Mouse (Mus musculus) megakaryocyte progenitor cell, adult 5-6 weeks (primary cell): ENCODE measurements around the gene Ccr1l1. TPM values are rescaled to one million over a fixed set of nuclear protein-coding genes. Genes with fewer than 3 reads are reported as not detected.

Source experiments
- ATAC-seq: replicated peaks from 2 replicates; pipeline ENCODE4 v1.8.0; 2016; ENCODE audit warnings: mild to moderate bottlenecking, moderate TSS enrichment, inconsistent platforms; ENCODE audit not compliant: poor library complexity
- total RNA-seq, 2 experiments: library from RNA; stranded (forward) in 1 of 2; stranded (reverse) in 1 of 2; fragments of 157-497, 149-512 nt in 1 of 2; fragments of 200-1000 nt in 1 of 2; gene quantifications; 2 replicates each; pipeline versions ENCODE4 v1.2.3 to v1.2.4; 2015 to 2017

Gene Ccr1l1
- 0.24 TPM in 1 of 2 replicates, not detected in the other for total RNA-seq (2015)
- not detected in 2 replicates for total RNA-seq (2017)

GRCm38 (mm10) chr9:123978308-123978707 is at the start of gene Ccr1l1:
TSS of gene Ccr1l1 (minus strand) at chr9:123978408.
- ATAC-seq = no peak

- no peak for ATAC-seq
Measured at GRCm38 (mm10) chr9:124021672-124022071, 43.5 kb upstream of the Ccr1l1 start, which contains the start of gene Ccr3. TSS of gene Ccr3 (plus strand) at chr9:124021972.

- ATAC-seq = peak; percentile 58
Measured at GRCm38 (mm10) chr9:124019887-124020286, 41.7 kb upstream of the Ccr1l1 start.

GRCm38 (mm10) chr9:124016048-124016447 is 37.8 kb upstream of the Ccr1l1 start:
- peak; percentile 78 for ATAC-seq

GRCm38 (mm10) chr9:124014985-124015652 is 36.9 kb upstream of the Ccr1l1 start:
- peak; percentile 47; the same call in 1 of the 2 replicates for ATAC-seq

- no peak for ATAC-seq
Measured at GRCm38 (mm10) chr9:124013270-124013669, 35.1 kb upstream of the Ccr1l1 start.

- peak; percentile 18; the same call in 1 of the 2 replicates for ATAC-seq
Measured at GRCm38 (mm10) chr9:124012691-124013090, 34.5 kb upstream of the Ccr1l1 start.

GRCm38 (mm10) chr9:123999784-124000183 is 21.6 kb upstream of the Ccr1l1 start:
- ATAC-seq = no peak

- peak; percentile 78 for ATAC-seq
Measured at GRCm38 (mm10) chr9:123997719-123998118, 19.5 kb upstream of the Ccr1l1 start.

- ATAC-seq = peak; percentile 91
Measured at GRCm38 (mm10) chr9:123991312-123991906, 13.2 kb upstream of the Ccr1l1 start.

GRCm38 (mm10) chr9:123989671-123990070 is 11.5 kb upstream of the Ccr1l1 start:
- ATAC-seq = no peak

- peak; percentile 74 for ATAC-seq
Measured at GRCm38 (mm10) chr9:123986217-123986616, 8.0 kb upstream of the Ccr1l1 start.

- ATAC-seq = peak; percentile 15
Measured at GRCm38 (mm10) chr9:123984943-123985342, 6.7 kb upstream of the Ccr1l1 start.

GRCm38 (mm10) chr9:123982720-123983119 is 4.5 kb upstream of the Ccr1l1 start:
- ATAC-seq = no peak

GRCm38 (mm10) chr9:123981909-123982308 is 3.7 kb upstream of the Ccr1l1 start:
- ATAC-seq = peak; percentile 45

GRCm38 (mm10) chr9:123980858-123981475 is 2.8 kb upstream of the Ccr1l1 start:
- peak; percentile 45 for ATAC-seq

GRCm38 (mm10) chr9:123976876-123977663 is 1.1 kb downstream of the Ccr1l1 start:
- ATAC-seq = no peak

- no peak for ATAC-seq
Measured at GRCm38 (mm10) chr9:123975630-123976029, 2.6 kb downstream of the Ccr1l1 start.

GRCm38 (mm10) chr9:123968290-123968912 is 9.8 kb downstream of the Ccr1l1 start, which contains the start of gene Ccr1:
TSS of gene Ccr1 (minus strand) at chr9:123968692.
- peak; percentile 75 for ATAC-seq

GRCm38 (mm10) chr9:123966858-123967495 is 11.2 kb downstream of the Ccr1l1 start:
- ATAC-seq = peak; percentile 60
